Mouse (Mus musculus) cerebellum, adult 2 months (tissue): ENCODE results near the gene Gpr155. TPM values are rescaled to one million over a fixed set of nuclear protein-coding genes. Genes with fewer than 3 reads are reported as not detected.

Source experiments
- DNase-seq, 2 experiments: peaks; one replicate each; pipeline ENCODE4 v3.0.0; 2021
- H3K27ac ChIP-seq: fragments of 200-500 bp; 2 replicates; pipeline ENCODE4 v1.5.1; 2012; ENCODE audit warnings: low read length, control low read depth, inconsistent platforms; ENCODE audit not compliant: insufficient read depth
- H3K27me3 ChIP-seq: fragments of 200-500 bp; 2 replicates; pipeline ENCODE4 v1.6.1; 2012; ENCODE audit warnings: inconsistent platforms, mild to moderate bottlenecking, low read length, moderate library complexity; ENCODE audit not compliant: control insufficient read depth, insufficient read depth
- H3K4me1 ChIP-seq: fragments of 200-500 bp; 2 replicates; pipeline ENCODE4 v1.6.1; 2011; ENCODE audit warnings: low read length; ENCODE audit not compliant: control insufficient read depth, insufficient read depth
- H3K4me3 ChIP-seq: fragments of 200-500 bp; replicated peaks from 2 replicates; pipeline ENCODE3; 2011; ENCODE audit warnings: mild to moderate bottlenecking, low read depth, low read length, control low read depth; ENCODE audit not compliant: insufficient read depth
- CTCF ChIP-seq: fragments of 200-500 bp; IDR thresholded peaks from 2 replicates; pipeline ENCODE4 v1.5.1; 2011; ENCODE audit warnings: low read depth, mild to moderate bottlenecking, control low read depth, low read length, moderate library complexity, borderline replicate concordance; ENCODE audit not compliant: insufficient read depth
- POLR2A ChIP-seq: fragments of 200-500 bp; IDR thresholded peaks from 2 replicates; pipeline ENCODE4 v1.6.1; 2011; ENCODE audit warnings: low read length, control low read depth, borderline replicate concordance; ENCODE audit not compliant: insufficient read depth
- WGBS: fragments of 180-500 bp; shearing (Covaris S2); methylation state at CpG from one replicate; pipeline ENCODE4 v1.1.7; 2018; 5-methylcytosine and 5-hydroxymethylcytosine counted together
- polyA plus RNA-seq: library from polyadenylated mRNA; depleted of rRNA; stranded (reverse); fragments of >200 nt; gene quantifications from 2 replicates; pipeline ENCODE4 v1.2.3, GENCODE M21; 2012

Gene Gpr155
- polyA plus RNA-seq, 1 experiment, result 19.4 TPM

- 54% methylated on average over 5 of the region's 5 CpGs for WGBS
- no peak for TF ChIP-seq POLR2A
- no peak for TF ChIP-seq CTCF
- no peaks in the 10 kb centered on the region for H3K27me3 ChIP-seq
- DNase-seq, result no peak
- H3K27ac ChIP-seq, result no peak overlapping the region
- no peak overlapping the region for H3K4me3 ChIP-seq
- no peaks in the 10 kb centered on the region for H3K4me1 ChIP-seq
Measured at GRCm38 (mm10) chr2:73415892-73416291, 29.5 kb upstream of the Gpr155 start.

GRCm38 (mm10) chr2:73410076-73410475 lies 23.7 kb upstream of the Gpr155 start:
- Histone ChIP-seq H3K4me3 (no peak overlapping the region), H3K27me3 (no peaks in the 10 kb centered on the region), H3K27ac (no peak overlapping the region), H3K4me1 (no peaks in the 10 kb centered on the region)
- no peak for DNase-seq
- 91% methylated on average over 8 of the region's 8 CpGs for WGBS
- no peak for TF ChIP-seq CTCF

GRCm38 (mm10) chr2:73407662-73408061 lies 21.3 kb upstream of the Gpr155 start:
- Histone ChIP-seq H3K4me1 (no peaks in the 10 kb centered on the region), H3K27me3 (no peaks in the 10 kb centered on the region), H3K4me3 (no peak overlapping the region), H3K27ac (no peak overlapping the region)
- 53% methylated on average over 4 of the region's 4 CpGs for WGBS
- DNase-seq, result no peak
- TF ChIP-seq POLR2A (no peak), CTCF (no peak)

- no peak for TF ChIP-seq POLR2A
- no peak for TF ChIP-seq CTCF
- H3K27ac ChIP-seq, result no peak overlapping the region
- H3K27me3 ChIP-seq, result no peaks in the 10 kb centered on the region
- H3K4me1 ChIP-seq, result no peaks in the 10 kb centered on the region
- WGBS, result 79% methylated on average over 9 of the region's 9 CpGs
- H3K4me3 ChIP-seq, result no peak overlapping the region
- no peak for DNase-seq
Measured at GRCm38 (mm10) chr2:73406336-73406915, 20.1 kb upstream of the Gpr155 start.

- no peaks in the 10 kb centered on the region for H3K4me1 ChIP-seq
- H3K27me3 ChIP-seq, result no peaks in the 10 kb centered on the region
- H3K27ac ChIP-seq, result no peak overlapping the region
- DNase-seq, result no peak
- TF ChIP-seq POLR2A (no peak), CTCF (no peak)
- no peak overlapping the region for H3K4me3 ChIP-seq
- 84% methylated on average over 7 of the region's 7 CpGs for WGBS
Measured at GRCm38 (mm10) chr2:73404980-73405379, 18.6 kb upstream of the Gpr155 start.

GRCm38 (mm10) chr2:73404442-73404841 lies 18.1 kb upstream of the Gpr155 start:
- no peak for DNase-seq
- Histone ChIP-seq H3K4me1 (no peaks in the 10 kb centered on the region), H3K27me3 (no peaks in the 10 kb centered on the region), H3K4me3 (no peak overlapping the region), H3K27ac (no peak overlapping the region)
- 84% methylated on average over 9 of the region's 9 CpGs for WGBS
- no peak for TF ChIP-seq CTCF
- no peak for TF ChIP-seq POLR2A

GRCm38 (mm10) chr2:73403385-73404013 lies 17.1 kb upstream of the Gpr155 start:
- no peak for TF ChIP-seq CTCF
- no peak for TF ChIP-seq POLR2A
- Histone ChIP-seq H3K4me3 (no peak overlapping the region), H3K4me1 (no peaks in the 10 kb centered on the region), H3K27me3 (no peaks in the 10 kb centered on the region), H3K27ac (no peak overlapping the region)
- DNase-seq, result no peak
- WGBS, result 75% methylated on average over 15 of the region's 15 CpGs

GRCm38 (mm10) chr2:73401689-73402088 lies 15.3 kb upstream of the Gpr155 start:
- no peak overlapping the region for H3K27ac ChIP-seq
- no peaks in the 10 kb centered on the region for H3K4me1 ChIP-seq
- no peak for TF ChIP-seq CTCF
- TF ChIP-seq POLR2A, result no peak
- WGBS, result 36% methylated on average over 1 of the region's 1 CpGs
- no peak for DNase-seq
- H3K4me3 ChIP-seq, result no peak overlapping the region
- no peaks in the 10 kb centered on the region; the same call in 1 of the 2 replicates for H3K27me3 ChIP-seq
